Mouse (Mus musculus) brain, embryonic 14.5 days (tissue): ENCODE measurements around the gene Dtymk. TPM values are rescaled to one million over a fixed set of nuclear protein-coding genes. Genes with fewer than 3 reads are reported as not detected.
A peak's percentile ranks its signal among the peaks of the same experiment; 100 is the strongest.

Source experiments
- DNase-seq: peaks from one replicate; pipeline ENCODE4 v3.0.0-alpha.2; 2011; ENCODE audit warnings: low read depth
- CTCF ChIP-seq: fragments of 200-500 bp; IDR thresholded peaks from 2 replicates; pipeline ENCODE4 v1.5.1; 2012; ENCODE audit warnings: inconsistent platforms, mild to moderate bottlenecking, moderate library complexity, borderline replicate concordance; ENCODE audit not compliant: insufficient read depth, insufficient read length; ENCODE audit errors: extremely low read depth
- POLR2A ChIP-seq: fragments of 200-500 bp; IDR thresholded peaks from 2 replicates; pipeline ENCODE4 v1.6.1; 2012; ENCODE audit warnings: mild to moderate bottlenecking, inconsistent platforms, borderline replicate concordance; ENCODE audit not compliant: poor library complexity, insufficient read depth, insufficient read length, severe bottlenecking; ENCODE audit errors: extremely low read depth
- polyA plus RNA-seq: library from polyadenylated mRNA; depleted of rRNA; stranded (reverse); fragments of >200 nt; gene quantifications from 2 replicates; pipeline ENCODE4 v1.2.3, GENCODE M21; 2012

The Dtymk gene
- polyA plus RNA-seq, 1 experiment = 145 TPM

DNA sequence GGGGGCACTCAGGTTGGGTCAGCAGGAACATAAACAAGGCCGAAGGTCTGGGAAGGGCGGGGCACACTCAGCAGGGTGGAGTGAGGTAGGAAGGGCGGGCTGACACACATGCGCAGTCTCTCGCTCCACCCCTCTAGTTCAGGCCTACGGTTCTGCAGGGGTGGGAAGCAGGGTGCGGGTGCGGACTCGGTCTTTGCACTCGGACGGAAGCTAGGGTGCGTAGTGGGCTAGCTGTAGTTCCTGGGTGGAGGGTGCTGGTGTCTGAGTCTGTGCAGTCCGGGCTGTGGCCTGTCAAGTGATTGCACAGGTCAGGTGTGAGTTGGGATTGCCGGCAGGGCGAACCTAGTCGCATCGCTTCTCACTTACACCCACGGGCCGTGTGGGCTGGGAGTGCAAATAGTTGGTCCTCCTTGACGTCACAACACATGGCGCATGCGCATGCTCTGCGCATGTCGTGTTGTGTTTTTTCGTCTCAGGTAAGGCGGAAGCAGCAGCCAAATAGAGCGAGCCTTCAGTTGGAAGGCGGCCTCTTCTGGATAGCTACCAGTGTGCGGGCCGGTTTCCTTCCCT, 23.5 kb upstream of the Dtymk start:
- peak; percentile 99 for DNase-seq
- TF ChIP-seq POLR2A (peak; percentile 70; the same call in 1 of the 2 replicates), CTCF (no peak)

DNA sequence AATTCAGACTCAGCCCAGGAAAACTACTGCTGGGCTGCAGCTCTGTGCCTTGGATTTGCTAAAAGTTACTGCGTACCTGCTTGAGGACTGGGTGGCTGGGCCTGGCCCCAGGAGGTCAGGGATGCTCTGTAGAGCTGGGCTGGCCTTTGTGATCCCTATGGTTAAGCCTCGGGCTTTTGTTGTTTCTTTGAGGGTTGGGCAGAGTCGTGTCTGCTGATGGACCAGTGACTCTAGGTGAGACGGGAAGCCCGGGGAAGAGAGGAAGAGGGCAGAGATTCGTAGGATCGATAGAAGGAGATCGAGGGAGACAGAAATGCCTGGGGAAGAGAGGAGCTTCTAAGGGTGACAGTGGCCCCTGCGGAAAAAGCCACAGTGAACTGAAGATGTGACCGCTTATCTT, 22.9 kb upstream of the Dtymk start, which contains the start of gene D2hgdh:
Gene D2hgdh (plus strand): TSS at position 301 of the 400 bp plus-strand sequence.
- no peak for DNase-seq
- TF ChIP-seq CTCF (no peak), POLR2A (no peak)

DNA sequence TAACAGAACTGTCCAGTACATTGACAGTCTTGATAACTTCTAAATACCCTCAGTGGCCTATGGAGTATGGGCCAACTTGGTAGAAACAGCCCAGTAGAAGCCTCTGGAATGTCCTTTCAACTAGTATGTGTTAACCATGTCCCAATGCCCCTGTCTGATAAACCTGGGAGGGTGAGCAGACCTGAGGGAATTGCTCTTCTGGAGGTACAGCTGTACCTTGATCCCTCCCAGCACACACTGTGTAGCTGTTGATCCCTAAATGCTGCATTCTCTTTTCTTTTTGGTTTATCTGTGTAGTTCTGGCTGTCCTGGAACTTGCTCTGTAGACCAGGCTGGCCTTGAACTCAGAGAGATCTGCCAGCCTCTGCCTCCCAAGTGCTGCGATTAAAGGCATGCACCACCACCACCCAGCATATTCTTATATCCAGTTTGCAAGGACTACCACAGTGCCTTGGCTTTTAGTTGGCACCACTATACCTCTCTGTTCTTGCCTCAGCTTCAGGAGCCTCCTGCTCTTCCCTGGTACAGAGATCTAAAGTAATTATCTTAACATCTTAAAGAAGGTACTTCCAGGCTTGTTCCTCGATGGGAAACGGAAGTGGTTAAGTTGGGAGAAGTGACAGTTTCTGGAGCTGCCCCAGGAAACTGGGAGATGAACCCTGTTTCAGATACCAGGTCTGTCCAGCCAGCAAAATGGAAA, 22.2 kb upstream of the Dtymk start:
- TF ChIP-seq CTCF (no peak), POLR2A (no peak)
- DNase-seq = no peak

DNA sequence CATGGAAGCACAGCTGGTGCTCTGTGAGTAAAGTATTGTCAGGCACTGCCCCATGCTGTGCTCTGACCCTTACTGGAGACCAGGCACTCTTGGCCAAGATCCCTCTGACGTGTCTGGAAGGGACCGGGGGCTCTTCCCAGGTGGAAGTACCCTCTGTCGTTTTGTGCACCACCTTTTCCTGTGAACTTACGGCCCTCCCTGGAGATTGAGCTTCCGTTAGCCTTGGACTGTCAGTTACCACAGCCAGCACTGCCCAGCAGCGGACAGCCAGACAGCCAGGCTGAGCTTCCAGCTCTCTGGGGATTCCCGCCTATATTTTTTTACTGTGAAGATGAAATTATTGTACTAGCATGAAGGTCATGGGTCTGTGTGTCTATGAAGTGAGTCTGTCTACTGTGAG, 17.0 kb upstream of the Dtymk start:
- no peak for DNase-seq
- TF ChIP-seq POLR2A = no peak
- no peak for TF ChIP-seq CTCF

DNA sequence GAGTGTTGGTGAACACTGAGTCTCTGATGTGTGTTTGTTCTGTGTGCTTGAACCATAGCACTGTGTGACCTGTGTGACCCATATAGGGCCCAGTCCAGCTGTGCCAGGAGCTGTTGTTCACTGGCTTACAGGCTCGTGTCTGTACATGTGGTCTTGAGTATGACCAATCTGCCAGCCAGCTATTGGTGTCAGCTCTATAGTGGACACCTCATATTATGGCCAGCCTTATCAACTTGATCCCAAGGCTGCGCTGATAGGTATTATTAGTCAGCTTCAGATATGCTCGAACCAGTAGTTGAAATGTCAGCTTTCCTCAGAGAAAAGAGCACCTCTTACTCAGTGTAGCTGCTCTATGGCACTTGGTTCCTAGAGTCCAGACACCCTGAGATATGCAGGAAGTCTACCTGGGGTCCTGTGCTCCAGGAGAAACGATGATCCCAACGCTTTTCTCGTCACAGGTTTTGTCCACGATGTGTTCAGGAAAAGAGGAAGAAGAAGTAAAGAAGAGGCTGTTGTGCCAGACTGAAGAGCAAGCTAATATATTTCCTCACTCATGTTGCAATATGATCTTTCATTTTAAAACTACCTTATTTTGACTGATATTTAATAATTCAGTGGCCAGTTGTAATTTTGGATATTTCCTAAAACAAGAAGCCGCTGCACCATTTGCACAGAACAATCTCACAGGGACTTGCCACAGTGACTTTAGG, 16.2 kb upstream of the Dtymk start:
- no peak for DNase-seq
- TF ChIP-seq CTCF (no peak), POLR2A (no peak)

DNA sequence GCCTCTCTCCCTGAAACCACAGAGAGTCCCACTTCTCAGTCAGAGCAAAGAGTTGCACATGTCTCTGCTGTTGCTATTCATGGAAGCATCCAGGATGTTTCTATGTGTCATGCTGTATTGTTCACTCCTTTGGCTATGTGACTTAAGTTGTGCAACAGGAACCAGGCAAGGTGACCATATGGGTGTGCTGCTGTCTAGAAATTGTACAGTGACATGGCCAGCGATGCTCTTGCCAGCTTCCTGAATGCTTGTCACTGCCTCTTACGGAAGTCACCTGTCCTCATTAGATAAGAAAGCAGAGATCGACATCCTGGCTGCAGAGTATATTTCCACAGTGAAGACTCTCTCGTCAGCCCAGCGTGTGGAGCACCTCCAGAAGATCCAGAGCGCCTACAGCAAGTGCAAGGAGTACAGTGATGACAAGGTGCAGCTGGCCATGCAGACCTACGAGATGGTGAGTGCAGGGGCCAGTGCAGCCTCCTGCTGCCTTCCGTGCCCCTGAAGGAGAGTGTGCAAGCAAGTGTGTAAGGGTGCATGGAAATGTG, 9.8 kb upstream of the Dtymk start:
- no peak for TF ChIP-seq POLR2A
- no peak for TF ChIP-seq CTCF
- no peak for DNase-seq

DNA sequence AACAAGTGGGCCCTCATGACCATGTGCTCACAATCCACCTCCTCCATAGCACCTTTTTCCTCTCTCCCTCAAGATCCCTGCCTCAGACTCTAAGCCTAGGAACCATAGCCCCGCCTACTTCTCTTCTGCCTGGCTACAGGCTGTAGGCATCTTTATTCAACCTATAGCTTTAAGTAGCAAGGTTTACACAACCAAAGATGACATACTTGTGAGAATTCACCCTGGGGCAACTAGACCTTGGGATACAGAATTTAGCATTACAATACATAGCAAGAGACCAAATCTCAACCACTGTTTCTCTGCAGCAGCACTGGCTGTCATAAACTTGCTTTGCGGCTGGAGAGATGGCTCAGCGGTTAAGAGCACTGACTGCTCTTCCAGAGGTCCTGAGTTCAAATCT, 8.3 kb upstream of the Dtymk start:
- no peak for DNase-seq
- TF ChIP-seq POLR2A (no peak), CTCF (no peak)

DNA sequence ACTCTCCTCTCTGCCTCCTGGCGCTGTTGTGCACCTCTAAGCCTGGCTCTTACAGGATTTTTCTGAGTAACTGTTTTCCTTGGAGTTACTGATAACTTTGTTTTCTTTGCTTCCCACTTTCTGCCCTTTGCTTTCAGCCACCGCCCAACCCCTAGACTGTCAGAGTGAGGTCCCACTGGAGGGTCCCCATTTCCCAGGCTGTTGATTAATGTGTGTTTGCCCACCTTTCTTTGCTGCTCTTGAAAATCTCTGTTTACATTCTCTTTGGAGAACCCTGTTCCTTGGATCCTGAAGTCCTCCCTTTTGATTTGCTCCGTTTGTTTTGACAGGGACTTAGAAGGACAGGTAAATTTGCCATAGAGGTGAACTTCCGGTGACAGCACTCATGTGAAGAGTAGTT, 7.1 kb upstream of the Dtymk start:
- DNase-seq = no peak
- TF ChIP-seq POLR2A = no peak
- TF ChIP-seq CTCF = no peak

DNA sequence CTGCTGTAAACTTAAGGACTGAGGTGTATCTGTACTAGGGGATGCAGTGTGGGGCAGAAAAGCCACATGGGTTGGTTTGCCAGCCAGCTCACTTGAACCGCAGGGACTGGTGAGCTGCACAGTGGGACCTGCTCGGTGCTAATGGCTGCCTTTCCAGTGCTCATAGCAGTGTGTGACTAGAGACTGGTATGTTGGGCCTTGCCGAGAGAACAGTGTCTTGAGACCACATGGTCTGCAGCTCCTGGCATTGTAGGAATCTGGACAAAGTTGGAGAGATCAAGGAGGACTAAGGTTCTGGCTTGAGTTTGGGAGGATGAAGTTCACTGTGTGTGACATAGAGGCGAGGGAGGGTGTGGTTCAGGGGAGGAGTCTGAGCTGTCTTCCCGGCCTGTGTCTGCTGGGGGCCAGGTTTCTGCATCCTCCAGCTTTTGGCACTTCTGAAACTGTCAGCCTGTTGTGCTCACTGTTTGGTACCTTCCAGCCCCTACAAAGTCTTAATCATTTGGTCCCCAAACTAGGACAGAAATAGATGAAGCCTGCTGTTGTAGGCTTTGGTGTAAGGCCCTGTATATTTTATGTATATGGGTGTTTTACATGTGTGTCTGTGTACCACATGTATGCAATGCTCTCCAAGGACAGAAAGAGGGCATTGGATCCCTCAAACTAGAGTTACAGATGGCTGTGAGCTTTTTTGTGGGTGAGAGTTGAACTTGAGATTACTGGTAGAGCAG, 3.7 kb upstream of the Dtymk start:
- TF ChIP-seq POLR2A (no peak), CTCF (no peak)
- DNase-seq = no peak

DNA sequence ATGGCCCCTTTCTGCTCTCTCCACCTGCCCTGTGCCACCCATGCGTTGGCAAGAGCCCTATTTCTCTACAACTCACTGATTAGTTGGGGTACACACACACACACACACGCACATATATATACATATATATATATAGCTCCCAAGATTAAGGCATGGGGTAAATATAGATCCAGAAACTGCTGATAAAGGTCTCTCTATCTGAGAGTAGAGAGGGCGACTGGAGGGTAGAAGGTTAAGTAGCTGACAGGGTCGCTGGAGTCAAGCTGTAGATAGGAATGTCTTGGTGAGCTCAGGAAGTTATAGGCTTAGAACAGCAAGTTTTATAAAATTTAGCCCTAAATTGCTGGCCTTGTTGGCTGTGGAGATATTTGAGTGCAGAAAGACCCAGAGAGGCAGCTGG, 3.1 kb upstream of the Dtymk start:
- DNase-seq = no peak
- TF ChIP-seq CTCF (no peak), POLR2A (no peak)
